Mouse (Mus musculus) erythroblast, adult 5-6 weeks (primary cell): ENCODE results near the gene Tbc1d8b. TPM values are rescaled to one million over a fixed set of nuclear protein-coding genes. Genes with fewer than 3 reads are reported as not detected.
"Not testable (repeated sequence)": the region's sequence is repeated elsewhere in the genome, so short reads cannot be mapped to it uniquely, and the experiment has no call there.

ENCODE experiments used
- ATAC-seq: replicated peaks from 2 replicates; pipeline ENCODE4 v1.8.0; 2016; ENCODE audit warnings: moderate number of reproducible peaks, mild to moderate bottlenecking, moderate TSS enrichment, inconsistent platforms; ENCODE audit not compliant: poor library complexity, low FRiP score, severe bottlenecking
- total RNA-seq, 2 experiments: library from RNA; stranded (forward) in 1 of 2; stranded (reverse) in 1 of 2; fragments of 150-400 nt in 1 of 2; fragments of 200-764, 138-1000 nt in 1 of 2; gene quantifications; 2 replicates each; pipeline versions ENCODE4 v1.2.3 to v1.2.4; 2015 to 2017; ENCODE audit warnings: low replicate concordance in 2 of 2

The Tbc1d8b gene
- 0.96 and 3.1 TPM in 2 replicates for total RNA-seq (2015; ENCODE audit: low replicate concordance)
- total RNA-seq (2017; ENCODE audit: low replicate concordance) = 1.4 and 3.2 TPM in 2 replicates

DNA sequence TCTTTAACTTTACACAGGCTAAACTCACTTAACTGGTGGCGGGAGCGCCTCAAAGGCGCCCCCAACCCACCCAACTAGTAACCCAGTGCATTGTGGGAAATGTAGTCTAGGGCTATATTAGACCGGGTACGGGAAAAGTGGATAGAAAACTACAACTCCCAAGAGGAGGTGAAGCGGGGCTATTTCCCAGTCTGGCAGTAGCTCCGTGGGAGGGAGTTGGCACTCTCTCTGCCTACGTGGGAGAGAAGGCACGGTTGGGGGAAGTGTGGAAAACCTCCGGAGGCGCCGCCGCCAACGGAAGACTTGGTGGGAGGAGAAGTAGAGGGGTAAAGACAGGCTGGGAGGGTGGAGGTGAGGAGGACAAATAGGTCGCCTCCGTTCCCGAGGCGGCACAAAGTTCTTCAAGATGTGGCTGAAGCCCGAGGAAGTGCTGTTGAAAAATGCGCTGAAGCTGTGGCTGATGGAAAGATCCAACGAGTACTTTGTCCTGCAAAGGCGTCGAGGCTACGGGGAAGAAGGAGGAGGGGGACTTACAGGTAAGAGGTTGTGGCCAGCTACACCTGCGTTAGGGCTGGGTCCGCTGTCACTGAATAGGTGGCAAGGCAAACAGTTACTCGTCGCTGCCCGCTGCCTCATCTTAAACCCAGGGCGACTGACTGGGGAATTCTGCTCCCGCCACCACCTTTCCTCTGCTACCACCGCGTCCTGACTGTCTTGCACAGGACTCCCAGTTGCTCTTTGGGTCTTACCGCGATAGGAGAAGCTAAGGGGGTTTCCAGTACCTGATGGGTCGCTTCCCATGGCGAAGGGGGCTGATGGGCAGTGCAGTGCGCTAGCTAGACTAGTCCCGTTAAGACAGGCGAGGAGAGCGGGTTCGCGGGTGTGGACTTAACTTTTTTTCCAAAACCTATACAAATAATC is at the start of gene Tbc1d8b:
Gene Tbc1d8b (plus strand): TSS at position 222 of the 921 bp plus-strand sequence.
- ATAC-seq = peak; percentile 96

DNA sequence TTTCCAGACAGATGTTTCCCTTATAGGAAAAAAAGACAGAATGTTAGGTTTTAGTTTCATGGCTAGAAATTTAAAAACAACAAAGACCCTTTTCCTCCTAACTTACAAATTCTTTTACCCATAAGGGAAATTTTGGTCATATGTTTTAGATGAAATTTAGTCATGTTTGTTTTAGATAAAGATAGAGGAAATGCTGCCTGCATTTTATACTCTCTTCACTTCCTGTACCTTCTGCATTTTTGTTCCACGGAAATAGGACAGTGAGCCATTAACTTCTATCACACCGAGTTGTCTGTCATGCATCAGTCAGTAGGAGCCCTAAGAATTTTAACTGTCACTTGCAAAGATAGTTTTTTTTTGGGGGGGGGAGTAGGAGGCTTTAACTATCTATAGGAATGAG is 45.1 kb upstream of the Tbc1d8b start:
- no peak for ATAC-seq

DNA sequence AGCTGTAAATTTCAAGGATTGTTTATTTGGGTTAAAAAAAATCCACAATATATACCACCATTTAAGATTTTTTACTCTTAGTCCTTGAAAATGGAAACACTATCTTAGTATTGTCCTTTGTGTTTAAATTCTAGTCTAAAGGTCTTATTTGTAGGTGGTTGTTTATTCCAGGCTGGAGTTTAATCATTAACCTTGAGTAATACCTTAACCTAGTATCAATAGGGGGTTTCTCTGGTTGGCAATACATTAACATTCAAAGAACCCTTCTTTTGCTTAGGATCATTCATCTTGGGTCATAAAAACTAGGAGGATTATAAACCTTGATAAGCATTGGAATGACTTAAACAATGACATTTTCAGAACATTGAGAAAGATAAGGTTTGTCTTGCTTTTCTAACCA is 44.4 kb upstream of the Tbc1d8b start:
- ATAC-seq = no peak

DNA sequence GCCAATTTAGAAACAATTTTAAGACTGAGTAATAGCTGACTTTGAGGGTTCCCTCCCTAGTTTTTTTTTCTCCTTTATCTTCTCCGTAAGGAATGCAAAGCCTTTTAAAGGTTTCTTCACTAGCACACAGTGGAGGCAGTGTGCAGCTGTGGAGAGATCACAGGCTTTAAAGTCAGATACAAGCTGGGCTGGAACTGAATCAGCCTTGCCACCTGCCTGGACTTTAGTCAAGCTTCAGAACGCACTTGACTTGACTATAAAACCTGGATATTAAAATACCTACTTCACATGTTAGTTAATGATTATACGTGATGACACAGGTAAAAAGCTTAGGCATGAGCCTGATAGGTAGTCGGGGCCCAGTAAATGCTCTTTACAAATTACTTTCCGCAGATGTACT is 32.6 kb upstream of the Tbc1d8b start:
- no peak for ATAC-seq

DNA sequence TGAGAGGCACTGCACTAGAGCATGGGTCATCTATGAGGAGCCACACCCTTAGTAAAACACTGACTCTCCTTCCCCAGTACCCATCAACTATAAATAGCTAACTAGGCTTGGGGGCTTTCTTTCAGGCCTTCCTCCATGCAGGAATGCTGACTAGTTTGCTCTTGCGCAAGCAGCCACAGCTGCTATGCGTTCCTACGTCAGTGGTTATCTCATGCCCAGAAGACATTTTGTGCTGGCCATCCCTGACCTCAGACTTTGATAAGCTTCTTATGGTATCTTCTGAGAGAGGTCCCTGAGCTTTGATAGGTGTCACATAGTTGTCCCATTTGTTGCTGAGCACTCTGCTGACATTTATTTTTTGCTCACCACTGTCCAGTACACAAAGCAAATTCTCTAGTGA is 31.5 kb upstream of the Tbc1d8b start:
- ATAC-seq = no peak

DNA sequence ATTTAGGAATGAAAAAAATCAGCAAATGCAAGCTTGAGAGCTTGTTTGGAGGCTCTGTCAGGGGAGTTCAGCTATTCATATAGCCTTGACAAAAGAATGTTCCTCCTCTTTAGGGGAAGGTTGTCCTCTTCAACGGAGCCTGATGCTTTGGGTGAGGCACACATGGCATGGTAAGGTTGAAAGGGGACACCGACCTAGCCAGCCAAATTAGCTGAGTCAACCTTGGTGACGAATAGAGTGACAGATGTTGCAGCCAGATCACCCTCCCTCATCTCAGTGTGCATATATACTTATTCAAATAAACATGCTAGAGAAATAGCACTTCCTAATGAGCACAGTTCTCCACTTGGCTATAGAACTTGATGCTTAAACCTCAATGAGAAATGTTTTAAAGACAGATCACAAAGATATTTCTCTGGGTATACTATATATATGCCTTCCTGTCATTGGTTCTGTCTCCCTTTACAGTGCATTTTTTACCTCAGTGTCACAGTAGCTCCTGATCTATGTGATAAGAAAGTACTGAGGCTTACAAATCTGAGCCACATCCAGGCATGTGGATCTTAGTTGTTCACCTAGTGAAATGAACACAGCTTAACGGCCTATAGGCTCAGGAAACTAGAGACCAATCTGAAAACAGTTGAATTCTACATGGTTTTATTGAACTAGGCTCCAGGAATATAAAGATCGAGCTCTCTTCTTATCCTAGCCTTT is 30.3 kb upstream of the Tbc1d8b start:
- ATAC-seq = peak; percentile 39; the same call in 1 of the 2 replicates

DNA sequence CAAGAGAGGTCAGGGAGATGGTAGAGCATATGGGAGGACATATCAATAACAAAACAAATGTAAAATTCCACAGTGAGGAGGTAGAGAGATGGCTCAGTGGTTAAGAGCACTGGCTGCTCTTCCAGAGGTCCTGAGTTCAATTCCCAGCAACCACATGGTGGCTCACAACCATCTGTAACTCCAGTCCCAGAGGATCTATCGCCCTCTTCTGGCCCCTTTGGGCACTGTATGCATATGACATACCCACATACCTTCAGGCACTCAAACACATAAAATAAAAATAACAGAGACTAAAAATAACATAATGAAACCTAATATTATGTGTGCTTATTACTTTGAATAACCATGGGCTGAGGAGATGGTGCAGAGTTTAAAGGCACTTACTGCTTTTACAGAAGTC is 22.7 kb upstream of the Tbc1d8b start:
- ATAC-seq = no peak

DNA sequence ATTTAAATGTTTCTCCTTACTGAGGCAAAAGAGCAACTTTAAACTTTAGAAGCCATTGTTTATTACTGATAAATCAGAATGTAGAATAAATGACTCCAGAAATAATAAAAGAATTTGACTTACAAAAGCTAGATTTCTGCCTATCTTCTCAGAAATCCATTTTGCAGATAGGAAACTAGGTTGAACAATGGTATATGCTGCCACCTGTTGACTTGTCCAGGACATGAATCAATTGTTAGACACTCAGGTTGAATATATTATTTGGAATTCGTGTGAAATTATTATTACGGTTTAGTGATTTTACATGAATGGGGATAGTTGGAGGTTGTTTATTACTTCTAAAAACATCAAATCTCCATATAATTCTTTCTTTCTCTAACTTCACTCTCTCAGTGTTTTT is 19.0 kb upstream of the Tbc1d8b start:
- ATAC-seq = no peak

DNA sequence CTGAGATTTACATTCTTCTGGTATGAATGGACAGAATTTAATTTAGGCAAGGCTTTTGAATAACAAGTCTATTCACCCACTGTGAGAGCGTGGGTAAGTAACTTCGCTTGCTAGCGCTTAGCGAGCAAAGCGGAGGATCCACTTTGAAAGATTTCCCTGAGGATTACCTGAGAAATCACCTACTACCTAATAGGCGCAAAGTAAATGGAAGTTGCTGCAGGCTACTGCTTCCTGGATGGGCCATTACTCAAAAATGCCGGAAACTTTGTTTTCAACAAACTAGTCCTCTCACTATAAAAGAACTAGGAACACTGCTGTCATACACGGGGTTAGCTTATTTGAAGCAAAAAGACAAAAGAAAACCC is 404 bp upstream of the Tbc1d8b start:
- ATAC-seq = 0 out of 2 replicates have a peak, but pooled peaks have one; percentile 27

DNA sequence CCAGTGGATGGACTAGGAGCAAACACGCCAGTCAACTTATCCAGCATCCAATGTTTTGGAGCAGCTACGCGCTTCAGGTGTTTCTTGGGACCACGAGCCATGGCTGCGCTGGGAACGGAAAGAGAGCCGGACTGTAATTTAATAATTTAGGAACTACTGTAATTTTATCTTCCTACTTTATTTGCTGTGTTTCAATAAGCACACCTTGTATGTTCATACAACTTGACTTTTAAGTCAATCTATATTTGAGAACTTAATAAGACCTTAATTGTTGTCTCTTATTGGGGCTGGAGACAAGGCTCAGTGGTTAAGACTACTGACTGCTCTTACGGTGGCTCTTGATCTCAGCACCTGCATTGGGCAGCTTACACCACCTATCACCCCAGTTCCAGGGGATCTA is 29.6 kb downstream of the Tbc1d8b start, which contains the start of gene Gm15013:
Gene Gm15013 (minus strand): TSS at position 101 of the 400 bp plus-strand sequence.
- no peak for ATAC-seq

DNA sequence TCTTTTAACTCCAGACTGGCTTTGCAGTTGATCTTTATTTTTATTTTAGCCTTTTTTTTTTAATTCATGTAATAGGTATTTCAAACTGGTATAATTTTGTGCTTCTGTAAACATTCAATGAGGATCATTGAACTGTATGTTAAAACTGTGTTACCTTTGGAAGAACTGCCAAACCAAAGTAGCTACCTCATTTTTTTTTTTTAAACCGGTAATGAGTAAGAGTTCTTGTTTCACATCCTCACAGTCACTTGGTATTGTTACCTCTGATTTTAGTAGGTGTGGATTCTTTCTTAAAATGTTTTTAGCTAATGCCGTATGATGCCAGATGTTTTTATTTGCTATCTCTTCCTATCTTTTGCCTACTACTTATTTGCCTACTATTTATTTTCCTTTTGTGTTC is 37.6 kb downstream of the Tbc1d8b start:
- ATAC-seq = no peak

DNA sequence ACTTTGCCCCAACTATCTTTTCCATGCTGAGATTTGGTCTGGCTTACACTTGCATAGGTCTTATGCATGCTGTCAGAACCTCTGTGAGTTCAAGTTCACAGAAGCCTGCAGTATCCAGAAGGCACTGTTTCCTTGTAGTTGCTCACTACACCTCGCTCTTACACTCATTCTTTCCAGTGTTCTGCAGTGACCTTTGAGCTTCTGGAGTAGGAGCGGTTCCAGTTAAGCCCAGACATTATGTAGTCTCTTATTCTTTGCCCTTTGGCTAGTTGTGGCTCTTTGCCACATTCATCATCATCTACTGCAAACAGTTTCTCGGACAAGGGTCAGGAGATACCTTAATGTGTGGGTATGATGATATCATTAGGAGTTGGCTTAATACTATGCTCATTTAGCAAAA is 45.7 kb downstream of the Tbc1d8b start:
- no peak for ATAC-seq

DNA sequence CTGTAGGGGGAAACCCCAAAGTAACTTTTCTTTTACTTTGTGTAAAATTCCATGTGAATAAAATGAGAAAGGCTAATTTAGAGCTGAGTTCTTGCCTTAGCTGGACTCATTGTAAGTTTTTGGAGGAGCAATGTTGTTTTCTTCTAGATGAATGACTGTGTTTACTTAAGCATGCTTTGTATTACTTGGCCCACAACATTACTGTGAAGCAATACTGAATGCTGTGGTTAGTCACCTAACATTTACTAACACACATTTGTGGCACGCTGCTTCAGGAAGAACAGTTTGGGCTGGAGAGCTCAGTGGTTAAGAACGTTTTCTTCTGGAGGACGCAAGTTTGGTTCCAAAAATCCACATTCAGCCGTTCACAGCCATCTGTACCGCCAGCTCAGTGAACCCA is 52.3 kb downstream of the Tbc1d8b start:
- no peak for ATAC-seq

DNA sequence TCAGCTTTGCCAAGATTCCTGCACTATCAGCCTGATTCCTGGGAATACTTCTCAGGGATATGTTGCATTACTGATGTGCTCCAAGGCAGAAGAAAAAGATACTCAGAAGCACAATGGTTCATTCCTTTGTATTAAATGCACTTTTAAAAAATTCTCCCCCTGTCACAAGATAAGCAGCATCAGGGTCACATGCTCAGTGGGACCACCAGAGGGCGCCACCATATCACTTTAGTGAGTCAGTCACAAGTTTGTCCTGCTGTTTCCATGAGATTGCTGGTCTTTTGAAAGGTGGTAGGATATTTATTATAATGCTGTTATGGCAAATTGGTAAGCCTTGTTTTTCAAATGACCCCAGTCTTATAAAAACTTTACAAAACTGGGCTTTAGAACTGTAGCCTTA is 67.1 kb downstream of the Tbc1d8b start:
- no peak for ATAC-seq

DNA sequence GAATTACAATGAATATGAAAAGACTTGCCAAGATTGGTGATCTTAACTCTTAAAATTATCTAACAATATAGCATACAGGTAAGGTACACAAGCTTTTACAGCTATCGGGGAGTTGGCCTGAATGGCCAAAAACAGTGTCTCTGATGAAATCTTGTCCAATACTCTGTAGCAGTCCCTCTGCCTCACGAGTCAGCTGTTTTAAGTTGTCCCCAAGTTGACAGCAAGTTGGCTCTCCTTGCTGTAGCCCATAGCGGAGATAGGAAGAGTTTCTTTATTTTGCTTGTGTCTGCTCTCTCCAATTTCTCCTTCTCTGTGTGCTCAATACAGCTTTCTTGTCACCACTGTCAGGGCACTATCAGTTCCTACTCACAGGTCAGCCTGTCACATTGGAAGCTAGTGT is 73.8 kb downstream of the Tbc1d8b start:
- ATAC-seq = not testable (repeated sequence)

DNA sequence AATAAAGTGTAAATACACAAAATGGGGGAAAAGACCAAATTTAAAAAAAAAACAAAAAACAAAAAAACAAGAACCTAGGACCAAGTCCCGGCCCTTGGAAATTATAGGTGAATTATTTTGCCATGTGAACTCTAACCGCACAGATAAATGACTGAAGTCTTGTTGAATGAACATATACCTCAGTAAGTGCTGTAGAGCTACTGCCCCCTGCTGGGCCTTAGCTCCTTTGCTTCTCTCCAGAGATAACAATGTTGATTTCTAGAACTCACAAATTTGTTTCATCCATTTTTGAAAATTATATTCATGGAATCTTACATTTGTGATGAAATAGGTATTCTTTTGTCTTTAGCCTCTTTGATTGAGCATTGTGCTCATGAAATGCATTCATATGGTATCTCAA is 77.8 kb downstream of the Tbc1d8b start:
- no peak for ATAC-seq

DNA sequence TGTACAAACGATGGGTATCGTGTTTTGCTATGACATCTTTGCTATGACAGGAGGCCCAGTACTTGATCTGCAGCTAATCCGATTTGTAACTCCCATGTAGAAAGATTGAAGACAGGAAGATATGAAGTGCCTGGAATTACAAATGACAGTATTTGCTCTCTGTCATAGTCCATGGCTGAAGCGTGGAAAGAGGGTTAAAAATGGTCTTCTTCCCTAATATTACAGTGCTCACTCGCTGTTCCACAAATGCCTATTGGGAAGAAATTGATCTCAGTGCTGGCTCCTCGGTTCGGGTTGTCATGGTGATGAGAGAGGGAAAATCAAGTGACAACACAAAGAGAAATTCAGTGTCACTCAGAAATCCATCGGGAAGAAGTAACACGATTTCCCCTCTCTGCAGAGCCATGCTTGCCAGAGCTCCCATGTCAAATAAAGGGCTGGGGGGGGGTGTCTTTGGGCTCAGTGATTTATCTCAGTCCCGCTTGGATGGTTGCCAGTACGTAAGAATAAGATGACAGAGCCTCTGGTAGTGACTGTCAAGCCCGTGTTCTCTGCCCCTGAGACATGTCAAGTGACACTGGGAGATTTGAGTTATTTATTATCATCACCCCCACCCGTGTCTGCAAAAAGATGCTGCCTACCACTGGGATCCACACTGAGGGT is 85.3 kb downstream of the Tbc1d8b start:
- no peak for ATAC-seq

DNA sequence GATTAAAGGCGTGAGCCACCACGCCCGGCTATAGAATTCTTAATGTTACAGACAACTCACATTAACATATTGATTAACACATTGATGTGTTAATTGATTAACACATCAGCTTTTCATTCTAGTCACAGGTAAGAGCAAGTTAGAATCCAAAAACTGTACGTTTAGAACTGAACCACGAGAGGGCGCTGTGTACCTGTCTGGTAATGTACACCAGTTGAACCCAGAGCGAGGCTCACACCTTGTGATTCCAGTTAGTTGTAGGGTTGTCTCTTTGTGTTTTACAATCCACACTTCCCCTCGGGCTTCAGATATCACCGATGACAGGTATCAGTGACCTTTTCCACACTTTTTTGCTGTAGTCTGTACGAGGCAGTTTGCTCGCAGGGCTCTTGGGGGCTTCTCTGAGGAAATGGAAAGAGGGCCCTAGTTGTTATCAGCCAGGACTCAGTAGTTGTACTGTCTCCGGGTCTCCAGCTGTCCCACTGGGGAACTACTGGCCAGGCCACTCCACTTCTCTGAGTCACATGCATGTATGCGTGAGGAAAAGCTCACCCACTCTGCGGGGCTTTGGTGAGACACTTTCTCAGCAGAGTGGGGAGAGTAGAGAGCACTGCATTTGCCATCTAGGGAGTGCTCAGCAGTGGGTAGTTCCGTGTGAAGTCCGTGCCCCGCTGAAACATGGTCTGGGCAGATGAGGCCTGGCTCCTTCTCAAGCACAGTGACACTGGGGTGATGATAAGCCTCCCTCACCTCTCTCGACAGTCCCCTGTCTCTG is 89.7 kb downstream of the Tbc1d8b start:
- ATAC-seq = peak; percentile 77

DNA sequence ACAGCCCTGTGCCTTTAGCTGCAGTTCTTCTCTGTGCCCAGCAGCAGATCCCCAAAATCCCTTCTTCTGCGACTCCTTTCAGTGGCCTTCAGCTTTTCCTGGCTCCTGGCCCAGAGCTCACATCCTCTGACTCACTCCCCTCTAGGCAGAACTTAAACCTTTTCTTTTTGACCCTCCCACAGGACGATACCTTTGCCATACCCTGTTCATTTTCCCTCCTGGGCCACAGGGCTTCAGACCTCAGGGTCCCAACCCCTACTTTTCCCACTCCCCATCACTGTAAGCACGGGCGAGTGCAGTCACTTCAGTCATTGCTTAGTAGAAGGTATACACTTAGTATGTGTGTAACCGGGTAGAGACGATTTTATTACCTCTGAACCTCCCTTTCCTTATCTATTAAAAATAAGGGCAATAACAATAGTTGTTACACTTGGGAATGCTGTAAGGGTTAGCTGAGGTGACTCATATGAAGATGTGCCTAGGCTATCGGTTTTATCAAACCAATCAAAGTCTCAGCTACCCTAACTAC is 90.4 kb downstream of the Tbc1d8b start:
- no peak for ATAC-seq
